Mouse (Mus musculus) lung, postnatal 0 days (tissue): ENCODE measurements around the gene Fam49a.

Source experiments
- CTCF ChIP-seq: IDR thresholded peaks from 2 replicates; pipeline ENCODE4 v1.5.1; 2016; ENCODE audit warnings: antibody characterized with exemption, mild to moderate bottlenecking
- EP300 ChIP-seq: IDR thresholded peaks from 2 replicates; pipeline ENCODE4 v1.6.1; 2016; ENCODE audit warnings: antibody characterized with exemption, mild to moderate bottlenecking, control low read depth

DNA sequence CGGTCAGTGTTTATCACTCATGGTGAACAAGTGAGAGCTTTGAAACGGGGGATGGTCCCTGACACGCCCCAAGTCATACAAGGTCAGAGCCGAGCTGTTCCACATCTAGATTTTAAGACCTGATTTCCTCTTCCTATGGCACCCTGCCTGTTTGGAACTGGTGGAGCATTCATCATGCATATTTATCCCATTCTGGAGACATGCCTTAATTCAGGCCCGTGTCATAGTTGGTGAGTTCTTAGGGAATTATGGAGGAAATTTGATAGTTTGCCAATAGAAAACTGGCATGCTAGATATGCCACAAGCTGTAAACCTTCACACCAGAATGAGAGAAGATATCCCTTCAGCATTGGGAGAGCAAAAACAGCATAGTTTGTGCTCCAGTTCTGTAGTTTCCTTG, 8.4 kb upstream of the Fam49a start:
- TF ChIP-seq CTCF (no peak), EP300 (no peak)
